Mouse (Mus musculus) neural tube, embryonic 14.5 days (tissue): Measurements from ENCODE around the gene Cpt2. TPM values are rescaled to one million over a fixed set of nuclear protein-coding genes. Genes with fewer than 3 reads are reported as not detected.

Experiments
- ATAC-seq: fragments of 200-750 bp; cut with Nextera tagmentation; 2 replicates; pipeline ENCODE4 v1.8.0; 2017; ENCODE audit warnings: low read depth, mild to moderate bottlenecking, moderate TSS enrichment, moderate library complexity
- H3K27ac ChIP-seq: fragments of 300-500 bp; sonication (generic); 2 replicates; pipeline ENCODE4 v1.5.1; 2014; ENCODE audit warnings: low read depth, mild to moderate bottlenecking, control low read depth, low read length, moderate library complexity, mixed read lengths
- H3K27me3 ChIP-seq: fragments of 300-500 bp; sonication (generic); 2 replicates; pipeline ENCODE4 v1.6.1; 2014; ENCODE audit warnings: low read length; ENCODE audit not compliant: control insufficient read depth, insufficient read depth
- H3K36me3 ChIP-seq: fragments of 300-500 bp; sonication (generic); 2 replicates; pipeline ENCODE4 v1.6.1; 2014; ENCODE audit warnings: low read length, mixed read lengths; ENCODE audit not compliant: control insufficient read depth, insufficient read depth
- H3K4me1 ChIP-seq: fragments of 300-500 bp; sonication (generic); 2 replicates; pipeline ENCODE4 v1.6.1; 2014; ENCODE audit warnings: low read length; ENCODE audit not compliant: control insufficient read depth, insufficient read depth
- H3K4me2 ChIP-seq: fragments of 300-500 bp; sonication (generic); 2 replicates; pipeline ENCODE4 v1.6.1; 2014; ENCODE audit warnings: mild to moderate bottlenecking, low read depth, low read length, control low read depth
- H3K4me3 ChIP-seq: fragments of 300-500 bp; sonication (generic); 2 replicates; pipeline ENCODE4 v1.5.1; 2014; ENCODE audit warnings: low read depth, low read length, control low read depth, mixed read lengths
- H3K9ac ChIP-seq: fragments of 300-500 bp; sonication (generic); replicated peaks from 2 replicates; pipeline ENCODE4 v1.6.1; 2014; ENCODE audit warnings: low read depth, mild to moderate bottlenecking, control low read depth, low read length, mixed read lengths
- H3K9me3 ChIP-seq: fragments of 300-500 bp; sonication (generic); 2 replicates; pipeline ENCODE4 v1.6.1; 2016; ENCODE audit warnings: low read length; ENCODE audit not compliant: control insufficient read depth
- WGBS: fragments of 180-500 bp; shearing (Covaris S2); extraction: QIAGEN DNeasy Blood & Tissue Kit; methylation state at CpG from one replicate; pipeline ENCODE4 v1.1.7; 2014; 5-methylcytosine and 5-hydroxymethylcytosine counted together
- polyA plus RNA-seq: library from polyadenylated mRNA; unstranded; fragments of >200 nt; fragmentation: Nextera tagmentation; extraction: Ambion mirVana; gene quantifications from 2 replicates; pipeline ENCODE4 v1.2.1, GENCODE M21; 2014

Cpt2 gene
- 14.0 and 19.3 TPM in 2 replicates for polyA plus RNA-seq

DNA sequence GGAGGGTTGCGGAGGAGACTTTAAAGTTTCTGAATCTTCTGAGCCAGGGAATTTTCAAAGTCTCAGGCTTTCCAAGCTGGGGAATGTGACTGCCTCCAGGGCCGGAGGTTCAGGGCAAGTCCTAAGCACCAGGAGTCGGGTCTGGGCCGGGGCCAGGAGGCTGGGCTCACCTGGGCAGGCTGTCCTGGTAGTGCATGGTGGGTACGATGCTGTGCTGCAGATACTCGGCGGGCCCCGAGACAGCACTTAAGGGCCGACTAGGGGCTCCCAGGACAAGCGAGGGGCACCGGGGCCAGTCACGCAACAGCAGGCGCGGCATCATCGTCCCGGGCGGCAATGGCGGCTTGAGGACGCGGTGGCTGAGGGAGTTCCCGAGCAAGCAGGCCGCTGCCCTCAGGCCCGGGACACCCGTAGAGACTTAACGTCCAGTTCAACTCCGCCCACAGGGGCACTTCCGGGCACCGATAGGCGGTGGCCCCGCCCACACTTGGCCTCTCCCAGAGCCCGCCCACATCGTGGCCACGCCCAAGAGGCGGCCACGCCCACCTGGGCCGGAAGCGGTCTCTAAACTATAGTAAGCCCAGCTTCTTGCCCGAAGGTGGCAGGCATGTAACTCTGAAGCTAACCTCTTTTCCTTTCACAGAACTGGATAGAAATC, at the start of gene Cpt2:
TSS of gene Cpt2 (minus strand) at position 466 of the 658 bp plus-strand sequence.
- 1% methylated on average over 38 of the region's 38 CpGs for WGBS
- peak within 1 kb of the TSS; percentile 83 for H3K4me2 ChIP-seq
- peak within 1 kb of the TSS; percentile 68 for H3K4me3 ChIP-seq
- no peak within 1 kb of the TSS for H3K27ac ChIP-seq
- no peaks in the 10 kb centered on the region for H3K9me3 ChIP-seq
- peak within 1 kb of the TSS; percentile 74 for H3K9ac ChIP-seq
- no peaks in the 10 kb centered on the region for H3K27me3 ChIP-seq
- ATAC-seq = peak; percentile 91
- no peaks in the 10 kb centered on the region for H3K36me3 ChIP-seq
- no peaks in the 10 kb centered on the region for H3K4me1 ChIP-seq

DNA sequence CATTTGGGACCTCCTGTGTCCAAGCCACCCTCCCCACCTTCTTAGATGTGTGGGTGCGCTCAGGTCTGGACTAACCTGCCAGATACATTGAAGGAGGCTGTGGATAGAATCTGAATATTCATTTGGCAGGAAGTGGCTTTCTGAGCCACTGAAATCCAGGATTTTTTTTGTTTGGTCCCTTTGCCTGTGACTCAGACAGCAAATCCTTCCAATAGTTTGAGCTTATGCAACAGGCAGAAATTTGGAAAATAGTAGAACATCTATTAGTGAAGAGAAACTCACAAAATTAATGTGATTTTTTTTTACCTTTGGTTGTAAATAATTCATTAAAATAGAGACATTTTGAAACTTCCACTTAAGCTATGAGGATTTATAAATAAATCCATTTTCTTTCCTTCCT, 47.8 kb upstream of the Cpt2 start:
- no peak overlapping the region for H3K4me2 ChIP-seq
- no peak overlapping the region for H3K4me3 ChIP-seq
- no peak overlapping the region for H3K9ac ChIP-seq
- no peak overlapping the region for H3K27ac ChIP-seq
- H3K27me3 ChIP-seq = no peaks in the 10 kb centered on the region
- no peaks in the 10 kb centered on the region for H3K4me1 ChIP-seq
- H3K9me3 ChIP-seq = no peaks in the 10 kb centered on the region
- 91% methylated on average over 1 of the region's 1 CpGs for WGBS
- no peak for ATAC-seq
- no peaks in the 10 kb centered on the region for H3K36me3 ChIP-seq

DNA sequence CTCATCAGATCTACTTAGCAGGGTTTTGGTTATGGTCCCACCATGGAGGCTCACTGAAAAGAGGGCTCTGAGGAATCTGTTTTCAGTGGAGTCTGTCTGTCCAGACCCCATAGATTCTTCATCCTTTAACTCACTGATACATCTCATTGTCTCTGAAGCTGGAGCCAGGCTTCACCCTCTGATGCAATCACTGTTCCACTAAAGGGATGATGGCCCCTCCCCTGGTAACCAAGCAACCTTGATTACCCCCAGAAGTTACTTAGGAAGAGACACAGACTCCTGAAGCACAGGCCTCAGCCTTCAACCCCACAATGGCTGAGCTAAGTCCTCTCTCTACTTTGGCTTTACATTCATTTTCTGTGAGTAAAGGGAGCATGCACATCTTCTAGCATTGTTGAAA, 46.4 kb upstream of the Cpt2 start:
- Histone ChIP-seq H3K9me3 (no peaks in the 10 kb centered on the region), H3K36me3 (no peaks in the 10 kb centered on the region), H3K4me2 (no peak overlapping the region), H3K27me3 (no peaks in the 10 kb centered on the region), H3K4me3 (no peak overlapping the region), H3K4me1 (no peaks in the 10 kb centered on the region), H3K9ac (no peak overlapping the region), H3K27ac (no peak overlapping the region)
- no peak for ATAC-seq

DNA sequence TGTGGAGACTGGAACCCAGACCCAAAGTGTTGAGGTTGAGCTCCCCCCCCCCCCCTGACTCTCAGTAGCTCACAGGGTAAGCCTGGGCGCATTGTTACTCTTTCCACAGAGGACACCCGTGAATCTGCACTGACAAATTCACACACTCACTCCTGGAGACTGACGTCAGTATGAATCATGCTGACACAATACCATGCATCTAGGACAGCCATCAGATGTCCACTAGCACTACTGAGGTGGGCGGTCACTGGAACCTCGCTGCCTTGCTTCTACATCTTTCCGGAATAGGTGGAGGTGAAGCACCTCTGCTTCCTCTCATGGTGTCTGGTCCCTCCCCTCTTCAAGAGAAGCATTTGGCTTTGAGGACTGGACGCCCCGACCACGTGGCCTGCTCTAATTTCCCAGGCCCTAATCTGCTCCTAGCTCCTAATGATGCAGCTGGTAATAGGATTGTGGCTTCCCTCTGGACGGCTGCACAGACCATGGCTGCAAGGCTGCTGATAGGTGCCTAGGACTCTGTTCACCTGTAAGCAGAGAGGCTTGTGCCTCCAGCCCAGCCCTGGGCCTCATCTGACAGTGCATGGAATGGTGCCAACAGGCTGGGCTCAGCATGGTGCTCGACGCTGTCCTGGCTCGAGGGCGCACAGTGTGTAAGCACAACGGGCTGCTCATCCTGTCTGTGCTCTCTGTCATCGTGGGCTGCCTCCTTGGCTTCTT, 44.7 kb upstream of the Cpt2 start, which contains the start of gene Slc1a7:
TSS of gene Slc1a7 (plus strand) at position 367 of the 717 bp plus-strand sequence.
- Histone ChIP-seq H3K9me3 (no peaks in the 10 kb centered on the region), H3K9ac (no peak within 1 kb of the TSS), H3K36me3 (no peaks in the 10 kb centered on the region), H3K27ac (no peak within 1 kb of the TSS), H3K4me2 (no peak within 1 kb of the TSS), H3K27me3 (no peaks in the 10 kb centered on the region), H3K4me3 (no peak within 1 kb of the TSS), H3K4me1 (no peaks in the 10 kb centered on the region)
- 81% methylated on average over 16 of the region's 16 CpGs for WGBS
- ATAC-seq = no peak

DNA sequence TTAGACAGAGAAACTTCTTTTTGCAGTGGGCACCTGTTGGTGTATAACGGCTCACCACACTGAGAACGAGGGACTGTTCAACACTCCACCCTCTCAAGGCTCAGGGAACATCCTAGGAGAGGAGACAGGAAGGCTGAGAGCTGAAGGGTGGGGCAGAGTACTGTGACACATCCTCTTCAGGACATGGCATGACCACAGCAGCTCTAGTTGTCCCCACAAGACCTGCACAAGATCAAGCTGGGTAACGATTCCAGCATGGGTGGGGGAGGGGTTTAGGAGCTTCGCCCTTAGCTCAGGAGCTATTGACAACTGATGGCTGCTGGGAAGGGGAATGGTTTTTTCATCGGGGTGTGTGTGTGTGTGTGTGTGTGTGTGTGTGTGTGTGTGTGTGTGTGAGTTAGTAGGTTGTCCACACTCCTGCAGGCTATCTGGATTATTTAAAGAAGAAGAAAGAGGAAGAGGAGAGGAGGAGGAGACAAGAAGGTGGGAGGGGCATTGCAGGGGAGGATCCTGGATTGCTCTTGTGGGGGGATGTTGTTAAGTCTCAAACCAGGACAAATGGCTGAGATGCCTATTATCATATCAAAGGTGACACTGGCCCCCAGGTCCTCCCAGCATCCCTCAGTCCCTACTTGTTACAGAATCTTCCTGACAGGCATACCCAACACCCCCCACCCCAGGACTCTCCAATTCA, 43.2 kb upstream of the Cpt2 start:
- Histone ChIP-seq H3K27me3 (no peaks in the 10 kb centered on the region), H3K36me3 (no peaks in the 10 kb centered on the region), H3K4me3 (no peak overlapping the region), H3K4me1 (no peaks in the 10 kb centered on the region), H3K4me2 (no peak overlapping the region), H3K9me3 (no peaks in the 10 kb centered on the region), H3K9ac (no peak overlapping the region), H3K27ac (no peak overlapping the region)
- 64% methylated on average over 5 of the region's 5 CpGs for WGBS
- ATAC-seq = no peak

DNA sequence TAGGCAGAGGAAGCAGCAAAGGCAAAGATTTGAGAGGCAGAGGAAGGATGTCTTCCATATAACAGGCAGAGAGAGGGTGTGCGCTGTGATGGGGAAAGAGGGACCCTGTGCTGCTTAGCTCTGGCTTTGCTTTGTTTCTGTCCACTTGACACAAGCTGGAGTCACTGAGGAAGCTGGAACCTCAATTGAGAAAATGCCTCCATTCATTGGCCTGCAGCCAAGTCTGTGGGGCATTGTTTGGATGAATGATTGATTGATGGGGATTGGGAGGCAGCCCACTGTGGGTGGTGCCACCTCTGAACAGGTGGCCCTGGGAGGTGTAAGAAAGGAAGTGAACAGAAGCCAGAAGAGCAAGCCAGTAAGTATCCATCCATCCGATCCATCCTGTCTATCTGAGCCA, 39.4 kb upstream of the Cpt2 start:
- no peak overlapping the region for H3K27ac ChIP-seq
- H3K9ac ChIP-seq = no peak overlapping the region
- WGBS = 83% methylated on average over 2 of the region's 2 CpGs
- H3K27me3 ChIP-seq = no peaks in the 10 kb centered on the region
- no peaks in the 10 kb centered on the region for H3K36me3 ChIP-seq
- H3K9me3 ChIP-seq = no peaks in the 10 kb centered on the region
- H3K4me3 ChIP-seq = no peak overlapping the region
- H3K4me2 ChIP-seq = no peak overlapping the region
- ATAC-seq = no peak
- H3K4me1 ChIP-seq = no peaks in the 10 kb centered on the region

DNA sequence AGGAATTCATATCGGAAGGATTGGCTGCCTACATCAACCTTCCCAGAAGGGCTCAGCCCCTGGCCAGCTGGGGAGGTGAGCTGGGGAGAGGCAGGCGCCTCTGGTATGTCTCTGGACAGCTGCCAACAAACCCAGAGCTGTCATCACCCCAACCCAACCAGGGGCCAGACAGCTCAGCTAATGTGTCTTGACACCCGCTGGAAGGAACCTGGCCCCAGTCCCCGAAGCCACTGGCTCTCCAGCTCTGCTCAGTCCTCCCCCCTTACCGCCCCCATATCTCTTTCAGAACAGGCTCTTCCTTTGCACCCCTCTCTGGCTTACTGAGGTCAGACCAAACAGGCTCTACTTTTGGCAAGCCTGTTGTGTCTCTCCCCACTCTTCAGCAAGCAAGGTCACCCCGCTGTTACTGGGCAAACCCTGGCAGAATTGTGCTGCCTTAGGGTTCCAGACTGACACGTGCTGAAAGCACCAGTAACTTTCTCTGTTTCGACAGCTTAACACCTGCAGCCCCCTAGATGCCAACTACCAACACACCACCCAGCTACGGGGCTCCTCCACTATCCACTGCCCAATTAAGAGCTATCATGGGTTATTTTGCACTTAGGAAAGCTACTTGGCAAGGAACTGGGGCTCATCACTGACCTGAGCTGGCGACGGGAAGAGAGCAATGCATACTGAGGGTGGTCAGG, 38.8 kb upstream of the Cpt2 start:
- WGBS = 77% methylated on average over 11 of the region's 11 CpGs
- no peak for ATAC-seq

DNA sequence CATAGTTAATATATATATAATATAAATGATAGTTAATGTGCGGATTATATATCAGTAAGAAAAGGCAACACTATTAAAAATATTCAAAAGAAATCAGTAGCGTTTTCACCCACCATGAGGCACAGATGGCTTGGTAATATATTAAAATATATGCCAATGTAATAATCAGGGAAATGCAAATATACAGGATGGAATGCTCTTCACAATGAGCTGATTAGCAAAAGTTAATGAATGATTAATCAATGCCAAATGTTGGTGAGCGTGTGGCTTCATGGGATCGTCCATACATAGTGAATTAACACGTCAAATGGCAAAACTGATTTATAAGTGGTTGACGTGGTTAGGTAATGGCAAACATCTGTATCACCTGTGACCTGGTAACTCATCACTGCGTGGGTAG, 35.1 kb upstream of the Cpt2 start:
- no peaks in the 10 kb centered on the region for H3K4me1 ChIP-seq
- 58% methylated on average over 7 of the region's 7 CpGs for WGBS
- H3K9ac ChIP-seq = no peak overlapping the region
- no peaks in the 10 kb centered on the region for H3K36me3 ChIP-seq
- H3K4me3 ChIP-seq = no peak overlapping the region
- H3K27ac ChIP-seq = no peak overlapping the region
- H3K27me3 ChIP-seq = no peaks in the 10 kb centered on the region
- H3K4me2 ChIP-seq = no peak overlapping the region
- no peak for ATAC-seq
- no peaks in the 10 kb centered on the region for H3K9me3 ChIP-seq

More for the DNA sequence above, 38.8 kb upstream of the Cpt2 start:
- Histone ChIP-seq H3K4me3 (no peak overlapping the region), H3K4me2 (no peak overlapping the region), H3K27me3 (no peaks in the 10 kb centered on the region), H3K27ac (no peak overlapping the region), H3K4me1 (no peaks in the 10 kb centered on the region), H3K9ac (no peak overlapping the region), H3K9me3 (no peaks in the 10 kb centered on the region), H3K36me3 (no peaks in the 10 kb centered on the region)
